ENCODE assay signal across 15 mouse cellular contexts in genomic region chr6:31191577-31191976, GRCm38 (mm10).
DNase-seq lines count a peak whose midpoint lies in the region; ATAC-seq and TF ChIP-seq lines count a peak whose summit lies in the region.
"Had no signal": no experiment of that assay in that cellular context is flagged by ENCODE, and none has a peak within 500 bp of the region (broad histone marks: within the 10 kb centered on the region; RNA-seq: fewer than 3 reads in every experiment).

No protein-coding gene starts in this region.

- H3K36me3 ChIP-seq in lung, embryonic 14.5 days (ENCODE audit: insufficient read depth): no peaks in the 10 kb centered on the region
- H3K36me3 ChIP-seq: limb, embryonic 15.5 days; midbrain, embryonic 10.5 days; neural tube, embryonic 12.5 days had no signal

- peak; percentile 28 for DNase-seq in gastrocnemius, adult 2 months
- no peak for DNase-seq in gastrocnemius, adult 8-10 months (ENCODE audit: low spot score in 2 of 2)
- DNase-seq in lung, embryonic 14.5 days: peak; percentile 18
- no peak for DNase-seq in lung, postnatal 10 days
- peak; percentile 22 to 27 for DNase-seq in thymus, postnatal 10 days (ENCODE audit: low spot score in 2 of 2)
- DNase-seq in layer of hippocampus, adult 18-20 months (ENCODE audit: low spot score in 2 of 2): no peak
- no peak for DNase-seq in yolk sac, embryonic 10.5 days (ENCODE audit: low spot score)
- DNase-seq: adrenal gland, adult 2 months; cerebellum, adult 11-12 months; gastrocnemius, postnatal 10 days; kidney, adult 9 months had no signal

- WGBS in lung, embryonic 14.5 days: 68% methylated on average over 14 of the region's 14 CpGs

- H3K4me3 ChIP-seq in gastrocnemius, adult 2 months: peak overlapping the region; percentile 23; the same call in 1 of the 2 replicates
- no peak overlapping the region for H3K4me3 ChIP-seq in lung, embryonic 14.5 days (ENCODE audit: low read depth, low read length)
- H3K4me3 ChIP-seq: limb, embryonic 15.5 days; midbrain, embryonic 10.5 days; neural tube, embryonic 12.5 days had no signal

- H3K27me3 ChIP-seq in lung, embryonic 14.5 days (ENCODE audit: insufficient read depth, low read length): no peaks in the 10 kb centered on the region
- H3K27me3 ChIP-seq: limb, embryonic 15.5 days; neural tube, embryonic 12.5 days had no signal

- peak overlapping the region; percentile 74 for H3K27ac ChIP-seq in gastrocnemius, adult 2 months
- peak overlapping the region; percentile 67 for H3K27ac ChIP-seq in lung, embryonic 14.5 days (ENCODE audit: low read depth)
- H3K27ac ChIP-seq: limb, embryonic 15.5 days; midbrain, embryonic 10.5 days; neural tube, embryonic 12.5 days had no signal

- no peak overlapping the region for H3K4me2 ChIP-seq in lung, embryonic 14.5 days
- H3K4me2 ChIP-seq: limb, embryonic 15.5 days; neural tube, embryonic 12.5 days had no signal

- no peak for TF ChIP-seq CTCF in gastrocnemius, adult 2 months (IDR thresholded peaks at IDR 0.05)
- TF ChIP-seq CTCF in lung, embryonic 14.5 days (IDR thresholded peaks at IDR 0.05; ENCODE audit: low read depth): no peak

- intact Hi-C loops in gastrocnemius, adult 2 months (cut with DNase I): no loop called here

- H3K4me1 ChIP-seq in lung, embryonic 14.5 days (ENCODE audit: insufficient read depth): no peaks in the 10 kb centered on the region
- H3K4me1 ChIP-seq: limb, embryonic 15.5 days; neural tube, embryonic 12.5 days had no signal

- no peaks in the 10 kb centered on the region for H3K9me3 ChIP-seq in lung, embryonic 14.5 days (ENCODE audit: low read depth, low read length)
- H3K9me3 ChIP-seq: limb, embryonic 15.5 days; midbrain, embryonic 10.5 days; neural tube, embryonic 12.5 days had no signal

- ATAC-seq in lung, embryonic 14.5 days (ENCODE audit: insufficient read depth): 0 out of 2 replicates have a peak, but pooled peaks have one; percentile 36
- 0 out of 2 replicates have a peak, but pooled peaks have one; percentile 17 for ATAC-seq in megakaryocyte, adult 5-6 weeks (ENCODE audit: poor library complexity, severe bottlenecking)

- no peak overlapping the region for H3K9ac ChIP-seq in lung, embryonic 14.5 days
- H3K9ac ChIP-seq: limb, embryonic 15.5 days; neural tube, embryonic 12.5 days had no signal

Comparison
In these comparisons a context has a peak if more than half of its experiments do, and no peak if none do; other contexts are left out.
1. DNase-seq: peak in gastrocnemius, adult 2 months (single experiment), lung, embryonic 14.5 days (single experiment) and thymus, postnatal 10 days (2 of 2); none in gastrocnemius, adult 8-10 months (0 of 2), lung, postnatal 10 days (single experiment), layer of hippocampus, adult 18-20 months (0 of 2) and yolk sac, embryonic 10.5 days (single experiment).